11 mouse cellular contexts compared by ENCODE assay signal in genomic region chr1:186482177-186482576, GRCm38 (mm10).
DNase-seq lines count a peak whose midpoint lies in the region; ATAC-seq and TF ChIP-seq lines count a peak whose summit lies in the region.
"Had no signal": no experiment of that assay in that cellular context is flagged by ENCODE, and none has a peak within 500 bp of the region (broad histone marks: within the 10 kb centered on the region; RNA-seq: fewer than 3 reads in every experiment).

No protein-coding gene starts in this region.

- H3K4me1 ChIP-seq in heart, embryonic 16.5 days (ENCODE audit: control insufficient read depth, insufficient read depth, low read length), result peaks cover 5% of the 10 kb centered on the region; the same call in 1 of the 2 replicates
- H3K4me1 ChIP-seq in midbrain, embryonic 11.5 days (ENCODE audit: control insufficient read depth, insufficient read depth, low read length), result no peaks in the 10 kb centered on the region
- H3K4me1 ChIP-seq: hindbrain, embryonic 15.5 days had no signal

- ATAC-seq in heart, embryonic 16.5 days (replicated peaks; ENCODE audit: extremely low read depth, insufficient read depth, low FRiP score), result peak; percentile 32
- ATAC-seq in Patski, result peak; percentile 54
- no peak for ATAC-seq in midbrain, embryonic 11.5 days (ENCODE audit: low FRiP score)

- no peak overlapping the region for H3K27ac ChIP-seq in heart, embryonic 16.5 days (ENCODE audit: low read length)
- H3K27ac ChIP-seq in midbrain, embryonic 11.5 days (ENCODE audit: low read depth, low read length), result no peak overlapping the region
- H3K27ac ChIP-seq: embryonic facial prominence, embryonic 12.5 days; hindbrain, embryonic 15.5 days had no signal

- H3K9ac ChIP-seq in heart, embryonic 16.5 days (ENCODE audit: low read length), result no peak overlapping the region
- no peak overlapping the region for H3K9ac ChIP-seq in midbrain, embryonic 11.5 days (ENCODE audit: low read length)
- H3K9ac ChIP-seq: embryonic facial prominence, embryonic 12.5 days; hindbrain, embryonic 15.5 days had no signal

- no peak overlapping the region for H3K4me2 ChIP-seq in heart, embryonic 16.5 days (ENCODE audit: low read depth, low read length)
- H3K4me2 ChIP-seq in midbrain, embryonic 11.5 days, result no peak overlapping the region
- H3K4me2 ChIP-seq: embryonic facial prominence, embryonic 12.5 days; hindbrain, embryonic 15.5 days had no signal

- 48% methylated on average over 8 of the region's 8 CpGs for WGBS in heart, embryonic 16.5 days
- WGBS in midbrain, embryonic 11.5 days, result 89% methylated on average over 8 of the region's 8 CpGs

- CTCF ChIA-PET in Patski (lab: Charles Lee), result interaction anchor here (0.7 to 1.4 kb wide), 5 partner anchors 9 to 763 kb away, joined by 3 read pairs; no protein-coding TSS in a partner anchor

- H3K36me3 ChIP-seq in heart, embryonic 16.5 days (ENCODE audit: control insufficient read depth, insufficient read depth), result no peaks in the 10 kb centered on the region
- no peaks in the 10 kb centered on the region for H3K36me3 ChIP-seq in midbrain, embryonic 11.5 days (ENCODE audit: control insufficient read depth, insufficient read depth, low read length)
- H3K36me3 ChIP-seq: embryonic facial prominence, embryonic 12.5 days; hindbrain, embryonic 15.5 days had no signal

- in situ Hi-C loops in Patski (cut with MboI; ENCODE audit: low pct_unique_long_range_greater_than_20kb), result no loop called here

- no peak for TF ChIP-seq CTCF in Patski (IDR thresholded peaks at IDR 0.05)

- DNase-seq in heart, adult 11 months, result no peak
- peak; percentile 66 for DNase-seq in Patski (ENCODE audit: low read depth, low spot score)
- DNase-seq in embryo, embryonic 11.5 days (ENCODE audit: low read depth, low spot score), result peak; percentile 32
- DNase-seq in lung, postnatal 14 days, result peak; percentile 7
- no peak for DNase-seq in right cerebral cortex, postnatal 10 days (ENCODE audit: low spot score in 2 of 2)
- no peak for DNase-seq in midbrain, embryonic 11.5 days (ENCODE audit: low spot score, missing footprints)
- DNase-seq: right cerebral cortex, postnatal 25 days; thymus, postnatal 14 days had no signal

- POLR2A ChIA-PET in Patski (lab: Charles Lee), result interaction anchor here (0.6 kb wide), 1 partner anchor 23 kb away, joined by 3 read pairs; no protein-coding TSS in a partner anchor

- H3K27me3 ChIP-seq in heart, embryonic 16.5 days (ENCODE audit: control insufficient read depth, insufficient read depth, low read length), result no peaks in the 10 kb centered on the region
- no peaks in the 10 kb centered on the region for H3K27me3 ChIP-seq in Patski
- H3K27me3 ChIP-seq in midbrain, embryonic 11.5 days (ENCODE audit: control insufficient read depth, insufficient read depth, low read length), result no peaks in the 10 kb centered on the region
- H3K27me3 ChIP-seq: embryonic facial prominence, embryonic 12.5 days; hindbrain, embryonic 15.5 days had no signal

- H3K9me3 ChIP-seq in heart, embryonic 16.5 days (replicated peaks; ENCODE audit: control insufficient read depth, low read length), result no peaks in the 10 kb centered on the region
- no peaks in the 10 kb centered on the region for H3K9me3 ChIP-seq in midbrain, embryonic 11.5 days (ENCODE audit: control insufficient read depth, low read length)
- H3K9me3 ChIP-seq: embryonic facial prominence, embryonic 12.5 days; hindbrain, embryonic 15.5 days had no signal

- H3K4me3 ChIP-seq in heart, embryonic 16.5 days (ENCODE audit: low read length), result no peak overlapping the region
- H3K4me3 ChIP-seq in midbrain, embryonic 11.5 days (ENCODE audit: low read depth, low read length), result no peak overlapping the region
- H3K4me3 ChIP-seq: embryonic facial prominence, embryonic 12.5 days; hindbrain, embryonic 15.5 days had no signal

Comparison
In these comparisons a context has a peak if more than half of its experiments do, and no peak if none do; other contexts are left out.
1. DNase-seq: peak in Patski (single experiment), embryo, embryonic 11.5 days (single experiment) and lung, postnatal 14 days (single experiment); none in heart, adult 11 months (single experiment), right cerebral cortex, postnatal 10 days (0 of 2) and midbrain, embryonic 11.5 days (single experiment).